Mouse (Mus musculus) kidney, postnatal 0 days (tissue): ENCODE data around the gene Scube2. TPM values are rescaled to one million over a fixed set of nuclear protein-coding genes. Genes with fewer than 3 reads are reported as not detected.

Source experiments
- ATAC-seq: fragments of 200-750 bp; cut with Nextera tagmentation; replicated peaks from 2 replicates; pipeline ENCODE4 v1.8.0; 2017; ENCODE audit warnings: low read depth, moderate number of reproducible peaks, moderate TSS enrichment, moderate library complexity; ENCODE audit not compliant: low FRiP score
- DNase-seq: peaks from one replicate; pipeline ENCODE4 v3.0.0-alpha.2; 2016; ENCODE audit warnings: low spot score
- H3K27ac ChIP-seq: fragments of 300-500 bp; sonication (generic); 2 replicates; pipeline ENCODE4 v1.5.1; 2014; ENCODE audit warnings: mild to moderate bottlenecking
- H3K27me3 ChIP-seq: fragments of 300-500 bp; sonication (generic); 2 replicates; pipeline ENCODE4 v1.6.1; 2014; ENCODE audit warnings: low read length, mixed read lengths; ENCODE audit not compliant: insufficient read depth
- H3K36me3 ChIP-seq: fragments of 300-500 bp; sonication (generic); 2 replicates; pipeline ENCODE4 v1.6.1; 2014; ENCODE audit warnings: low read length, mixed read lengths; ENCODE audit not compliant: insufficient read depth
- H3K4me1 ChIP-seq: fragments of 300-500 bp; sonication (generic); replicated peaks from 2 replicates; pipeline ENCODE4 v1.6.1; 2014; ENCODE audit warnings: antibody characterized with exemption, low read length, mixed read lengths; ENCODE audit not compliant: insufficient read depth
- H3K4me2 ChIP-seq: fragments of 300-500 bp; sonication (generic); 2 replicates; pipeline ENCODE4 v1.6.1; 2014; ENCODE audit warnings: mild to moderate bottlenecking, low read length, moderate library complexity, mixed read lengths
- H3K4me3 ChIP-seq: fragments of 300-500 bp; sonication (generic); replicated peaks from 2 replicates; pipeline ENCODE4 v1.5.1; 2014; ENCODE audit warnings: low read depth, low read length
- H3K9ac ChIP-seq: fragments of 300-500 bp; sonication (generic); 2 replicates; pipeline ENCODE4 v1.6.1; 2014; ENCODE audit warnings: low read depth, low read length
- H3K9me3 ChIP-seq: fragments of 300-500 bp; sonication (generic); replicated peaks from 2 replicates; pipeline ENCODE4 v1.6.1; 2016; ENCODE audit warnings: low read length, inconsistent platforms, mixed read lengths
- CTCF ChIP-seq: IDR thresholded peaks from 2 replicates; pipeline ENCODE4 v1.5.1; 2016; ENCODE audit warnings: antibody characterized with exemption, low read depth, mild to moderate bottlenecking, moderate library complexity
- WGBS: fragments of 180-500 bp; shearing (Covaris S2); extraction: QIAGEN DNeasy Blood & Tissue Kit; methylation state at CpG from one replicate; pipeline ENCODE4 v1.1.7; 2014; 5-methylcytosine and 5-hydroxymethylcytosine counted together
- polyA plus RNA-seq: library from polyadenylated mRNA; unstranded; fragments of >200 nt; fragmentation: Nextera tagmentation; extraction: Ambion mirVana; gene quantifications from 2 replicates; pipeline ENCODE4 v1.2.1, GENCODE M21; 2015

Gene Scube2
- polyA plus RNA-seq, 1 experiment from 2014 or later, result 2.0 TPM

- H3K4me1 ChIP-seq, result no peaks in the 10 kb centered on the region; the same call in 1 of the 2 replicates
- 2% methylated on average over 52 of the region's 52 CpGs for WGBS
- H3K4me2 ChIP-seq, result peak within 1 kb of the TSS; percentile 91
- DNase-seq (peak; percentile 85), ATAC-seq (peak; percentile 78)
- no peaks in the 10 kb centered on the region for H3K36me3 ChIP-seq
- no peak within 1 kb of the TSS for H3K27ac ChIP-seq
- peaks cover 24% of the 10 kb centered on the region for H3K27me3 ChIP-seq
- no peak for TF ChIP-seq CTCF
- peak within 1 kb of the TSS; percentile 45 for H3K4me3 ChIP-seq
- H3K9me3 ChIP-seq, result no peaks in the 10 kb centered on the region
- H3K9ac ChIP-seq, result peak within 1 kb of the TSS; percentile 40; the same call in 1 of the 2 replicates
Observed at GRCm38 (mm10) chr7:109781470-109782203, 83.8 kb downstream of the Scube2 start, which contains the start of gene Nrip3. Gene Nrip3, minus strand, starts transcription at chr7:109782025.

- H3K36me3 ChIP-seq, result no peaks in the 10 kb centered on the region
- H3K27ac ChIP-seq, result no peak overlapping the region
- peak overlapping the region; percentile 91 for H3K4me2 ChIP-seq
- H3K27me3 ChIP-seq, result peaks cover 24% of the 10 kb centered on the region
- peak overlapping the region; percentile 40; the same call in 1 of the 2 replicates for H3K9ac ChIP-seq
- TF ChIP-seq CTCF, result no peak
- peak; percentile 55 for ATAC-seq
- WGBS, result under 1% methylated on average over 24 of the region's 24 CpGs
- DNase-seq, result no peak
- peak overlapping the region; percentile 45 for H3K4me3 ChIP-seq
- no peaks in the 10 kb centered on the region; the same call in 1 of the 2 replicates for H3K4me1 ChIP-seq
- no peaks in the 10 kb centered on the region for H3K9me3 ChIP-seq
Observed at GRCm38 (mm10) chr7:109781087-109781469, 84.4 kb downstream of the Scube2 start.

GRCm38 (mm10) chr7:109772251-109772650 lies 93.2 kb downstream of the Scube2 start:
- Histone ChIP-seq H3K4me1 (no peaks in the 10 kb centered on the region), H3K4me2 (no peak overlapping the region), H3K36me3 (no peaks in the 10 kb centered on the region), H3K4me3 (no peak overlapping the region), H3K9me3 (no peaks in the 10 kb centered on the region), H3K27me3 (no peaks in the 10 kb centered on the region), H3K27ac (no peak overlapping the region), H3K9ac (no peak overlapping the region)
- ATAC-seq (no peak), DNase-seq (no peak)
- no peak for TF ChIP-seq CTCF

- no peaks in the 10 kb centered on the region for H3K4me1 ChIP-seq
- no peak overlapping the region for H3K27ac ChIP-seq
- H3K36me3 ChIP-seq, result no peaks in the 10 kb centered on the region
- no peaks in the 10 kb centered on the region for H3K9me3 ChIP-seq
- no peaks in the 10 kb centered on the region for H3K27me3 ChIP-seq
- no peak for ATAC-seq
- H3K4me3 ChIP-seq, result no peak overlapping the region
- TF ChIP-seq CTCF, result no peak
- H3K9ac ChIP-seq, result no peak overlapping the region
- 61% methylated on average over 2 of the region's 2 CpGs for WGBS
- no peak overlapping the region for H3K4me2 ChIP-seq
- no peak for DNase-seq
Observed at GRCm38 (mm10) chr7:109768699-109769383, 96.6 kb downstream of the Scube2 start.

- WGBS, result 81% methylated on average over 7 of the region's 7 CpGs
- Histone ChIP-seq H3K9me3 (no peaks in the 10 kb centered on the region), H3K4me2 (no peak overlapping the region), H3K9ac (no peak overlapping the region), H3K27ac (no peak overlapping the region), H3K27me3 (no peaks in the 10 kb centered on the region), H3K4me1 (no peaks in the 10 kb centered on the region), H3K4me3 (no peak overlapping the region), H3K36me3 (no peaks in the 10 kb centered on the region)
- ATAC-seq (no peak), DNase-seq (no peak)
- TF ChIP-seq CTCF, result no peak
Observed at GRCm38 (mm10) chr7:109767575-109768350, 97.7 kb downstream of the Scube2 start.

- Histone ChIP-seq H3K4me1 (no peaks in the 10 kb centered on the region), H3K9ac (no peak overlapping the region), H3K36me3 (no peaks in the 10 kb centered on the region), H3K4me3 (no peak overlapping the region), H3K27ac (no peak overlapping the region), H3K4me2 (no peak overlapping the region), H3K27me3 (no peaks in the 10 kb centered on the region), H3K9me3 (no peaks in the 10 kb centered on the region)
- no peak for TF ChIP-seq CTCF
- DNase-seq (no peak), ATAC-seq (no peak)
- 77% methylated on average over 2 of the region's 2 CpGs for WGBS
Observed at GRCm38 (mm10) chr7:109764009-109764408, 101.5 kb downstream of the Scube2 start.
